Mouse (Mus musculus): Measurements from ENCODE around the gene Gnai3. TPM values are rescaled to one million over a fixed set of nuclear protein-coding genes. Genes with fewer than 3 reads are reported as not detected.
A peak's percentile ranks its signal among the peaks of the same experiment; 100 is the strongest.

The Gnai3 gene
- total and polyA plus RNA-seq, 3 experiments: 54.1 to 145 (median 78.7) TPM

GRCm38 (mm10) chr3:108062648-108063047 lies 83.3 kb downstream of the Gnai3 start:
- TF ChIP-seq SIN3A (IDR thresholded peaks at IDR 0.05; ENCODE audit: low read length) (no peak), UBTF (IDR thresholded peaks at IDR 0.05; ENCODE audit: low read depth, low read length) (no peak), ZNF384 (IDR thresholded peaks at IDR 0.05; ENCODE audit: low read depth, low read length) (no peak), ZC3H11A (IDR thresholded peaks at IDR 0.05; ENCODE audit: low read depth, low read length) (no peak), IRF4 (IDR thresholded peaks at IDR 0.05; ENCODE audit: low read depth, low read length) (no peak), MYC (IDR thresholded peaks at IDR 0.05; ENCODE audit: low read depth, low read length) (no peak), E2F4 (IDR thresholded peaks at IDR 0.05; ENCODE audit: insufficient replicate concordance, low read depth, low read length) (no peak), TCF12 (IDR thresholded peaks at IDR 0.05; ENCODE audit: low read depth, low read length) (no peak), RCOR1 (conservative IDR thresholded peaks at IDR 0.05; ENCODE audit: low read depth, low read length) (no peak), POLR2AphosphoS2 (IDR thresholded peaks at IDR 0.05; ENCODE audit: low read depth, low read length) (no peak), HCFC1 (IDR thresholded peaks at IDR 0.05; ENCODE audit: low read depth, low read length) (no peak), MAFK (IDR thresholded peaks at IDR 0.05; ENCODE audit: insufficient replicate concordance, low read length) (no peak), SMC3 (IDR thresholded peaks at IDR 0.05; ENCODE audit: low read depth, low read length) (no peak), MXI1 (IDR thresholded peaks at IDR 0.05; ENCODE audit: low read depth, low read length) (no peak), TBP (conservative IDR thresholded peaks at IDR 0.05; ENCODE audit: low read depth, low read length) (no peak), BHLHE40 (IDR thresholded peaks at IDR 0.05; ENCODE audit: low read depth, low read length) (no peak), CHD2 (IDR thresholded peaks at IDR 0.05; ENCODE audit: low read length) (no peak), CTCF (conservative IDR thresholded peaks at IDR 0.05 in 1 of 2, IDR thresholded peaks at IDR 0.05 in 1 of 2; ENCODE audit: low read depth in 2 of 2, low read length in 2 of 2) (no peak), ELF1 (IDR thresholded peaks at IDR 0.05; ENCODE audit: low read depth, low read length) (no peak), USF2 (conservative IDR thresholded peaks at IDR 0.05; ENCODE audit: low read depth, low read length) (no peak)
- H3K9me3 ChIP-seq (replicated peaks; ENCODE audit: low read length): no peaks in the 10 kb centered on the region
- H3K4me3 ChIP-seq (replicated peaks in 1 of 3; ENCODE audit: low read depth in 2 of 3, low read length in 2 of 3, poor library complexity in 1 of 3): no peak overlapping the region
- dilution Hi-C loops (cut with MboI; ENCODE audit: extremely low pct_ligation_motif_present, extremely low pct_unique_long_range_greater_than_20kb, low sequenced_read_pairs): no loop called here
- in situ Hi-C loops (cut with MboI; ENCODE audit: low pct_ligation_motif_present, low pct_unique_long_range_greater_than_20kb, low sequenced_read_pairs): no loop called here
- H3K4me2 ChIP-seq (ENCODE audit: insufficient read depth, low read depth, poor library complexity, severe bottlenecking): no peak overlapping the region
- DNase-seq (ENCODE audit: extremely low read depth): no peak
- peaks cover 4 to 13% of the 10 kb centered on the region in 2 experiments for H3K4me1 ChIP-seq (ENCODE audit: control insufficient read depth in 1 of 2, insufficient read depth in 2 of 2)
- H3K36me3 ChIP-seq (replicated peaks in 1 of 2; ENCODE audit: control insufficient read depth in 1 of 2, insufficient read depth in 1 of 2, low read length in 1 of 2): no peaks in the 10 kb centered on the region
- no peaks in the 10 kb centered on the region for H3K27me3 ChIP-seq (replicated peaks)
- H3K27ac ChIP-seq (ENCODE audit: insufficient read depth, low read depth): no peak overlapping the region
- no peak overlapping the region for H3K9ac ChIP-seq (ENCODE audit: insufficient read depth, low read depth)
- no peaks in the 10 kb centered on the region for H3K79me2 ChIP-seq (replicated peaks; ENCODE audit: control insufficient read depth, extremely low read depth, insufficient read depth, poor library complexity, severe bottlenecking)

- Histone ChIP-seq H3K9ac (ENCODE audit: insufficient read depth, low read depth) (peak overlapping the region; percentile 29), H3K79me2 (replicated peaks; ENCODE audit: control insufficient read depth, extremely low read depth, insufficient read depth, poor library complexity, severe bottlenecking) (no peaks in the 10 kb centered on the region), H3K27ac (ENCODE audit: insufficient read depth, low read depth) (no peak overlapping the region), H3K9me3 (replicated peaks; ENCODE audit: low read length) (no peaks in the 10 kb centered on the region), H3K36me3 (replicated peaks in 1 of 2; ENCODE audit: control insufficient read depth in 1 of 2, insufficient read depth in 1 of 2, low read length in 1 of 2) (no peaks in the 10 kb centered on the region), H3K27me3 (replicated peaks) (no peaks in the 10 kb centered on the region), H3K4me3 (replicated peaks in 1 of 3; ENCODE audit: low read depth in 2 of 3, low read length in 2 of 3, poor library complexity in 1 of 3) (no peak overlapping the region), H3K4me2 (ENCODE audit: insufficient read depth, low read depth, poor library complexity, severe bottlenecking) (peak overlapping the region; percentile 58; the same call in 1 of the 2 replicates), H3K4me1 (ENCODE audit: control insufficient read depth in 1 of 2, insufficient read depth in 2 of 2) (peaks cover 4 to 13% of the 10 kb centered on the region in 2 experiments)
- in situ Hi-C loops (cut with MboI; ENCODE audit: low pct_ligation_motif_present, low pct_unique_long_range_greater_than_20kb, low sequenced_read_pairs) (no loop called here), dilution Hi-C loops (cut with MboI; ENCODE audit: extremely low pct_ligation_motif_present, extremely low pct_unique_long_range_greater_than_20kb, low sequenced_read_pairs) (no loop called here)
- DNase-seq (ENCODE audit: extremely low read depth): peak; percentile 79
- peak; percentile 65; the same call in 1 of the 2 replicates for TF ChIP-seq JUND (conservative IDR thresholded peaks at IDR 0.05; ENCODE audit: low read depth, low read length)
- no peak for TF ChIP-seq CHD1 (IDR thresholded peaks at IDR 0.05; ENCODE audit: low read depth, low read length)
- peak; percentile 83 for TF ChIP-seq MXI1 (IDR thresholded peaks at IDR 0.05; ENCODE audit: low read depth, low read length)
- no peak for TF ChIP-seq TBP (conservative IDR thresholded peaks at IDR 0.05; ENCODE audit: low read depth, low read length)
- TF ChIP-seq MYC (IDR thresholded peaks at IDR 0.05; ENCODE audit: low read depth, low read length): peak; percentile 98
- no peak for TF ChIP-seq E2F4 (IDR thresholded peaks at IDR 0.05; ENCODE audit: insufficient replicate concordance, low read depth, low read length)
- no peak for TF ChIP-seq CHD2 (IDR thresholded peaks at IDR 0.05; ENCODE audit: low read length)
- no peak for TF ChIP-seq ETS1 (conservative IDR thresholded peaks at IDR 0.05; ENCODE audit: low read depth, low read length)
- no peak; the same call in 1 of the 2 replicates for TF ChIP-seq ELF1 (IDR thresholded peaks at IDR 0.05; ENCODE audit: low read depth, low read length)
- 0 out of 2 replicates have a peak, but pooled peaks have one; percentile 13 for TF ChIP-seq MAFK (IDR thresholded peaks at IDR 0.05; ENCODE audit: insufficient replicate concordance, low read length)
- no peak; the same call in 1 of the 2 replicates for TF ChIP-seq IRF4 (IDR thresholded peaks at IDR 0.05; ENCODE audit: low read depth, low read length)
- no peak for TF ChIP-seq NRF1 (IDR thresholded peaks at IDR 0.05; ENCODE audit: low read depth, low read length)
- TF ChIP-seq MAZ (IDR thresholded peaks at IDR 0.05; ENCODE audit: low read depth, low read length): no peak
- peak; percentile 95 to 96 for TF ChIP-seq CTCF (conservative IDR thresholded peaks at IDR 0.05 in 1 of 2, IDR thresholded peaks at IDR 0.05 in 1 of 2; ENCODE audit: low read depth in 2 of 2, low read length in 2 of 2)
- no peak for TF ChIP-seq POLR2A (IDR thresholded peaks at IDR 0.05; ENCODE audit: low read depth, low read length)
- peak; percentile 54 for TF ChIP-seq ZC3H11A (IDR thresholded peaks at IDR 0.05; ENCODE audit: low read depth, low read length)
- TF ChIP-seq EP300 (IDR thresholded peaks at IDR 0.05; ENCODE audit: low read length): no peak
- TF ChIP-seq MEF2A (IDR thresholded peaks at IDR 0.05; ENCODE audit: borderline replicate concordance, low read depth, low read length): no peak
- TF ChIP-seq USF1 (IDR thresholded peaks at IDR 0.05; ENCODE audit: low read depth, low read length): no peak
- peak; percentile 97 for TF ChIP-seq RAD21 (IDR thresholded peaks at IDR 0.05; ENCODE audit: low read depth, low read length)
- TF ChIP-seq SIN3A (IDR thresholded peaks at IDR 0.05; ENCODE audit: low read length): 0 out of 2 replicates have a peak, but pooled peaks have one; percentile 51
- no peak for TF ChIP-seq ZMIZ1 (IDR thresholded peaks at IDR 0.05; ENCODE audit: low read depth, low read length)
Observed at GRCm38 (mm10) chr3:108061420-108061819, 84.5 kb downstream of the Gnai3 start.
